Mouse (Mus musculus): ENCODE measurements around the gene Stk39. TPM values are rescaled to one million over a fixed set of nuclear protein-coding genes. Genes with fewer than 3 reads are reported as not detected.
A peak's percentile ranks its signal among the peaks of the same experiment; 100 is the strongest.

The Stk39 gene
- polyA plus RNA-seq, 1 experiment from 2014 or later, result 39.5 TPM

- Histone ChIP-seq H3K9ac (ENCODE audit: low read length) (no peak overlapping the region), H3K4me3 (ENCODE audit: low read depth, low read length) (no peak overlapping the region), H3K9me3 (ENCODE audit: control insufficient read depth, low read length) (no peaks in the 10 kb centered on the region), H3K4me2 (ENCODE audit: low read depth) (no peak overlapping the region), H3K4me1 (ENCODE audit: control insufficient read depth, insufficient read depth, low read length) (0 out of 2 replicates have a peak, but pooled peaks cover 8% of the 10 kb centered on the region), H3K27me3 (ENCODE audit: control insufficient read depth, insufficient read depth, low read length) (no peaks in the 10 kb centered on the region), H3K36me3 (ENCODE audit: control insufficient read depth, insufficient read depth, low read length) (no peaks in the 10 kb centered on the region), H3K27ac (ENCODE audit: low read depth, low read length) (no peak overlapping the region)
- 88% methylated on average over 4 of the region's 4 CpGs for WGBS
- DNase-seq (ENCODE audit: low spot score), result no peak
- ATAC-seq (ENCODE audit: insufficient read depth, low FRiP score, low TSS enrichment), result no peak
These were observed 128.3 kb downstream of the Stk39 start for GRCm38 (mm10) chr2:68343751-68344150.

DNA sequence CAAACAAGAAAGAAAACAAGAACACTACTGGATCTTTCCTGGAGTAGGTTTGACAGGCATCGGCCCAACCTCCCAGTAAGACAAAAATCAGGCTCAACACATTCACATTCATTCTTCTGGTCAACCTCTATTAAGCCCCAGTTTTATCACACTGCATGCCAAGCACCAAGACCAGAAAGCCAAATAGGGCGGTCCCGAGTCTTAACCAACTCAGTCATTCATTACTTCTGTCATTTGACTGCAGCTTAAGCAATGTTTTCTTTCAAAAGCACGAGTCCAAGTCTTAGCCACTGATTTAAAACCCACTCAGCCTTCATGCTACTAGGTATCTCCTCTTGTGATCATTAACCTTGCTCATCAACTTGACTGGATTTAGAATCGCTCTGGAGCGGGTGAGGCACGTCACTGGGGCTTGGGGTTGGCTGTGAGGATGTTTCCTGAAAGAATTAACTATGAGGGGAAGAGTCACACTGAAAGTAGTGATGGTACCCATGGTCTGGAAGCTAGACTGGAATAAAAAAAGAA, 129.9 kb downstream of the Stk39 start:
- Histone ChIP-seq H3K9me3 (ENCODE audit: control insufficient read depth, low read length) (no peaks in the 10 kb centered on the region), H3K36me3 (ENCODE audit: control insufficient read depth, insufficient read depth, low read length) (no peaks in the 10 kb centered on the region), H3K27me3 (ENCODE audit: control insufficient read depth, insufficient read depth, low read length) (no peaks in the 10 kb centered on the region), H3K9ac (ENCODE audit: low read length) (no peak overlapping the region), H3K4me3 (ENCODE audit: low read depth, low read length) (no peak overlapping the region), H3K4me1 (ENCODE audit: control insufficient read depth, insufficient read depth, low read length) (0 out of 2 replicates have a peak, but pooled peaks cover 4% of the 10 kb centered on the region), H3K27ac (ENCODE audit: low read depth, low read length) (no peak overlapping the region), H3K4me2 (ENCODE audit: low read depth) (no peak overlapping the region)
- no peak for DNase-seq (ENCODE audit: low spot score)
- WGBS, result 93% methylated on average over 7 of the region's 7 CpGs
- no peak for ATAC-seq (ENCODE audit: insufficient read depth, low FRiP score, low TSS enrichment)

GRCm38 (mm10) chr2:68336913-68337312, 135.2 kb downstream of the Stk39 start:
- WGBS, result 92% methylated on average over 6 of the region's 6 CpGs
- no peaks in the 10 kb centered on the region for H3K36me3 ChIP-seq (ENCODE audit: control insufficient read depth, insufficient read depth, low read length)
- H3K27ac ChIP-seq (ENCODE audit: low read depth, low read length), result no peak overlapping the region
- H3K9me3 ChIP-seq (ENCODE audit: control insufficient read depth, low read length), result no peaks in the 10 kb centered on the region
- H3K4me3 ChIP-seq (ENCODE audit: low read depth, low read length), result no peak overlapping the region
- DNase-seq (ENCODE audit: low spot score) (no peak), ATAC-seq (ENCODE audit: insufficient read depth, low FRiP score, low TSS enrichment) (no peak)
- no peaks in the 10 kb centered on the region for H3K27me3 ChIP-seq (ENCODE audit: control insufficient read depth, insufficient read depth, low read length)
- no peaks in the 10 kb centered on the region for H3K4me1 ChIP-seq (ENCODE audit: control insufficient read depth, insufficient read depth, low read length)
- H3K4me2 ChIP-seq (ENCODE audit: low read depth), result no peak overlapping the region
- no peak overlapping the region for H3K9ac ChIP-seq (ENCODE audit: low read length)

- Histone ChIP-seq H3K9ac (ENCODE audit: low read length) (no peak overlapping the region), H3K36me3 (ENCODE audit: control insufficient read depth, insufficient read depth, low read length) (no peaks in the 10 kb centered on the region), H3K4me1 (ENCODE audit: control insufficient read depth, insufficient read depth, low read length) (no peaks in the 10 kb centered on the region), H3K4me3 (ENCODE audit: low read depth, low read length) (no peak overlapping the region), H3K9me3 (ENCODE audit: control insufficient read depth, low read length) (no peaks in the 10 kb centered on the region), H3K4me2 (ENCODE audit: low read depth) (no peak overlapping the region), H3K27ac (ENCODE audit: low read depth, low read length) (no peak overlapping the region), H3K27me3 (ENCODE audit: control insufficient read depth, insufficient read depth, low read length) (no peaks in the 10 kb centered on the region)
- 55% methylated on average over 5 of the region's 5 CpGs for WGBS
- DNase-seq (ENCODE audit: low spot score) (no peak), ATAC-seq (ENCODE audit: insufficient read depth, low FRiP score, low TSS enrichment) (no peak)
These were observed 137.1 kb downstream of the Stk39 start for GRCm38 (mm10) chr2:68334945-68335344.

DNA sequence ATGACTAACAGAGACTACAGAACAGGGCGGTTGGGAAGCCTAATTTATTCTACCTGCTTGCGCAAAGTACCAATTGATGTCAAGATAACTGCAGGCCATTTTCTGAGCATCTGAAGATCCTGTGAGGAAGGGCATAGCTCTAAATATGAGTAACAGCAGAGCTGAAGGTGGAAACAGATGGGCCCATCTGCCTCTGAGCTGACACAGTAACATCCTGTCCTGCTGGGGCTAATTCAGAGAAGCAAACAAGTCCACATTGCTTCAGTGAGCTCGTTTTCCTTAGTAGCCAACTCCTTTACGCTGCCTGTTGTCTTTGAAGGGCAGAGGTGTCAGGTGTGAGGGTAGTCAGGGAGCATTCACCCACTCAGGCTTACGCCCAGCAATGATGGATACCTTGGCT, 146.8 kb downstream of the Stk39 start:
- H3K9ac ChIP-seq (ENCODE audit: low read length), result no peak overlapping the region
- DNase-seq (ENCODE audit: low spot score) (no peak), ATAC-seq (ENCODE audit: insufficient read depth, low FRiP score, low TSS enrichment) (no peak)
- H3K4me1 ChIP-seq (ENCODE audit: control insufficient read depth, insufficient read depth, low read length), result peaks cover 7% of the 10 kb centered on the region; the same call in 1 of the 2 replicates
- H3K4me3 ChIP-seq (ENCODE audit: low read depth, low read length), result no peak overlapping the region
- H3K27me3 ChIP-seq (ENCODE audit: control insufficient read depth, insufficient read depth, low read length), result no peaks in the 10 kb centered on the region
- H3K9me3 ChIP-seq (ENCODE audit: control insufficient read depth, low read length), result no peaks in the 10 kb centered on the region
- WGBS, result 66% methylated on average over 5 of the region's 5 CpGs
- H3K36me3 ChIP-seq (ENCODE audit: control insufficient read depth, insufficient read depth, low read length), result no peaks in the 10 kb centered on the region
- H3K27ac ChIP-seq (ENCODE audit: low read depth, low read length), result no peak overlapping the region
- no peak overlapping the region for H3K4me2 ChIP-seq (ENCODE audit: low read depth)

- Histone ChIP-seq H3K4me2 (ENCODE audit: low read depth) (no peak overlapping the region), H3K36me3 (ENCODE audit: control insufficient read depth, insufficient read depth, low read length) (no peaks in the 10 kb centered on the region), H3K27ac (ENCODE audit: low read depth, low read length) (no peak overlapping the region), H3K4me1 (ENCODE audit: control insufficient read depth, insufficient read depth, low read length) (peaks cover 7% of the 10 kb centered on the region; the same call in 1 of the 2 replicates), H3K27me3 (ENCODE audit: control insufficient read depth, insufficient read depth, low read length) (no peaks in the 10 kb centered on the region), H3K9me3 (ENCODE audit: control insufficient read depth, low read length) (no peaks in the 10 kb centered on the region), H3K4me3 (ENCODE audit: low read depth, low read length) (no peak overlapping the region), H3K9ac (ENCODE audit: low read length) (no peak overlapping the region)
- ATAC-seq (ENCODE audit: insufficient read depth, low FRiP score, low TSS enrichment) (no peak), DNase-seq (ENCODE audit: low spot score) (no peak)
- WGBS, result 81% methylated on average over 5 of the region's 5 CpGs
These were observed 150.8 kb downstream of the Stk39 start for GRCm38 (mm10) chr2:68321230-68321629.

- Histone ChIP-seq H3K9ac (ENCODE audit: low read length) (no peak overlapping the region), H3K9me3 (ENCODE audit: control insufficient read depth, low read length) (no peaks in the 10 kb centered on the region), H3K27ac (ENCODE audit: low read depth, low read length) (no peak overlapping the region), H3K27me3 (ENCODE audit: control insufficient read depth, insufficient read depth, low read length) (no peaks in the 10 kb centered on the region), H3K4me3 (ENCODE audit: low read depth, low read length) (no peak overlapping the region), H3K36me3 (ENCODE audit: control insufficient read depth, insufficient read depth, low read length) (no peaks in the 10 kb centered on the region), H3K4me1 (ENCODE audit: control insufficient read depth, insufficient read depth, low read length) (peaks cover 7% of the 10 kb centered on the region; the same call in 1 of the 2 replicates), H3K4me2 (ENCODE audit: low read depth) (no peak overlapping the region)
- DNase-seq (ENCODE audit: low spot score), result peak; percentile 28
- no peak for ATAC-seq (ENCODE audit: insufficient read depth, low FRiP score, low TSS enrichment)
- WGBS, result 35% methylated on average over 10 of the region's 10 CpGs
These were observed 151.4 kb downstream of the Stk39 start for GRCm38 (mm10) chr2:68320670-68321069.

DNA sequence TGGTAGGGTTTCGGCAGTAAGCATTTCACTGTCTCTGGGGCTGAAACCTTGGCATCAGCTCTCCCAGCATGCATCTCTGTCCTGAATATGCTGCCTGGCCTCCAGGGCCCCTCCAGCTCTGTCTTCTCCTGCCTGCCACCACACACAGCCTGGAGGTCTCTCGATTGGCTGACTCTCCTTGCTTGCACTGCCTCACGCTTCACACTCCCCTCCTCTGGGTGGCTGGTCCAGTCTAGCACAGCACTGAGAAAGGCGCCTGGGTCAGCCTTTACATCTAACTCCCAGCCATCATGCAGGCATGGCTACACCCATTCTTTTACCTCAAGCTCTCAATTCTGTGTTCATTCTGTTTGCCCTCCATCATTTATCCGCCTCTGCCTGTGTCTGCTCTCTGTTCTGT, 153.6 kb downstream of the Stk39 start:
- Histone ChIP-seq H3K36me3 (ENCODE audit: control insufficient read depth, insufficient read depth, low read length) (no peaks in the 10 kb centered on the region), H3K9ac (ENCODE audit: low read length) (no peak overlapping the region), H3K27ac (ENCODE audit: low read depth, low read length) (no peak overlapping the region), H3K4me1 (ENCODE audit: control insufficient read depth, insufficient read depth, low read length) (peaks cover 7% of the 10 kb centered on the region; the same call in 1 of the 2 replicates), H3K9me3 (ENCODE audit: control insufficient read depth, low read length) (no peaks in the 10 kb centered on the region), H3K27me3 (ENCODE audit: control insufficient read depth, insufficient read depth, low read length) (no peaks in the 10 kb centered on the region), H3K4me3 (ENCODE audit: low read depth, low read length) (no peak overlapping the region), H3K4me2 (ENCODE audit: low read depth) (no peak overlapping the region)
- ATAC-seq (ENCODE audit: insufficient read depth, low FRiP score, low TSS enrichment) (peak; percentile 76), DNase-seq (ENCODE audit: low spot score) (peak; percentile 25)
- 58% methylated on average over 5 of the region's 5 CpGs for WGBS

DNA sequence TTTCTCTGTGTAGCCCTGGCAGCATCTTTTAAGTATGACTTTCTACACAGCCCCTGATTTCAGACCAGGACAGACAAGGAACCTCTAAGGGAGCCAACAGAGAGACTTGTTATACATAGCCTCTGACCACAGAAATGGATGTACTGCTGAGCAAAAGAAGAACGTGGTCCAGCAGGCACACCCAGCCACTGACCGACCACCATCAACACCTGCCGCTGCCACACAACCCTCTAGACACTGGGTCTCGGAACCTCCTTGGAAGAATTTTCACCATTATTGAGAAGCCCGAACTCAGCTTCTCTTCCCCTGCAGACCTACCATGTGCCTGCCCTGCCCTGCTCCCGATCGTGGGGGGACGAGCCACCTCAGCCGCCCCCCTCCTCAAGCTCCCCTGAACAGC, 154.2 kb downstream of the Stk39 start:
- no peak for ATAC-seq (ENCODE audit: insufficient read depth, low FRiP score, low TSS enrichment)

More for the DNA sequence above, 154.2 kb downstream of the Stk39 start:
- Histone ChIP-seq H3K9ac (ENCODE audit: low read length) (no peak overlapping the region), H3K9me3 (ENCODE audit: control insufficient read depth, low read length) (no peaks in the 10 kb centered on the region), H3K4me3 (ENCODE audit: low read depth, low read length) (no peak overlapping the region), H3K4me2 (ENCODE audit: low read depth) (no peak overlapping the region), H3K27me3 (ENCODE audit: control insufficient read depth, insufficient read depth, low read length) (no peaks in the 10 kb centered on the region), H3K4me1 (ENCODE audit: control insufficient read depth, insufficient read depth, low read length) (peaks cover 7% of the 10 kb centered on the region; the same call in 1 of the 2 replicates), H3K27ac (ENCODE audit: low read depth, low read length) (no peak overlapping the region), H3K36me3 (ENCODE audit: control insufficient read depth, insufficient read depth, low read length) (no peaks in the 10 kb centered on the region)
- 90% methylated on average over 9 of the region's 9 CpGs for WGBS
- DNase-seq (ENCODE audit: low spot score), result no peak

Measured in neural tube, embryonic 11.5 days (tissue).